Mouse (Mus musculus) layer of hippocampus, postnatal 36 days (tissue): ENCODE measurements at regions not wholly inside any gene's neighbourhood (a gene's known extent, or its start where the extent isn't known, plus 50 kb on each side); places are given as distances from the start of the nearest gene placed in this dataset.
A peak's percentile ranks its signal among the peaks of the same experiment; 100 is the strongest.

ENCODE experiments used
- DNase-seq, 2 experiments: peaks; one replicate each; pipeline ENCODE4 v3.0.0; 2022

DNA sequence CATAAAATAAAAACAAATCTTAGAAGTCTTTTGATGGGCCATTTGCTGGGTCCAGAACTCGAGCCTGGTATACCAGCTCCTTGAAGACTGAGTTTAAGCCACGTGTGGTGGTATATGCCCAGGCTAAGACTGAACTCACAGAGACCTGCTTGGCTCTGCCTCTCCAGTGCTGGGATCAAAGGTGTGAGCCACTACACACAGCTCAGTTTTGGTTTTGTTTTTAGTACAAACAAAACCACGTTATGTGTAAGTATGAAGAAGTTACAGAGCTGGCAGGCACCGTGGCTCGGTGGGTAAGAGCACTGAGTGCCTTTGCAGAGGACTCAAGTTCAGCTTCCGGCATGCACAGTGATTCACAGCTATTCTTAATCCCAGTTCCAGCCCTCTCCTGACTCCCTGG lies 75.6 kb downstream of the Wdr5 start:
- no peak for DNase-seq

DNA sequence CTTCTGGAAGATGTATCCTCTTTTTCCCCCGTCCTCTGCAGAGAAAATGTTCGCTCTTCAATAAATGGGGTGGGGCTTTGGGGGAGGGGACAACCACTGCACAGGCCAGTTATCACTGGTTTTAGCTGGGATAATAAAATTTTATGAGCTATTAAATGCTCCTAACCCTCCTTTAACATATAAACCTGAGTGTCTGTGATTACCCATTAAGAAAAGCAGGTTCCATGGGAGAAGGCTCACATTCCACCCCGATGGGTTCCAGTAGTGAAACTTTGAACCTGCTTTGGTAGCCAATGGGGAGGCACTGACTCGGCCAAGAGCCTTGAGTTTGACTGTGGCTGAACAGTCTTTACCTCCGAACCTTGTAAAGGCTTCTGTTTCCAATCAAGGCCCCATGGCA lies 76.7 kb downstream of the Wdr5 start:
- no peak for DNase-seq

DNA sequence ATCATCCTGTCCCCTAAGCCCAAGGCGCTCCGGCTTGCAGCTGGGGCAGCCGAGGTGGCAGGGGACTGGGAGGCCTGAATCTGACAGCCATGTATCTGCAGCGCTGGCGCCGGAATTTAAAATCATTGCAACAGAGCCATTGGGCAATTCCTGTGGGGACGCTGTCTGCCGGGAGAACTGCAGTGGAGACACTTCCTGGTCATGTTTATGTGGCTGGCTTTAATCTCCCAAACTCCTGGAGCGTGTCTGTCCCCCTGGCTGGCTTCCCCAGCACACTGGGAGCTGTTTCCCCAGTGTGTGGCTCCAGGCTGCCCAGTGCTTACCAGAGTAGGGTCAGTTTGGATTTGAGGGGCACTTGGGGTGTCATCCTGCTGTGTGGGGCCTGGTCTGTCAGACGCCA lies 78.4 kb downstream of the Wdr5 start:
- no peak for DNase-seq

DNA sequence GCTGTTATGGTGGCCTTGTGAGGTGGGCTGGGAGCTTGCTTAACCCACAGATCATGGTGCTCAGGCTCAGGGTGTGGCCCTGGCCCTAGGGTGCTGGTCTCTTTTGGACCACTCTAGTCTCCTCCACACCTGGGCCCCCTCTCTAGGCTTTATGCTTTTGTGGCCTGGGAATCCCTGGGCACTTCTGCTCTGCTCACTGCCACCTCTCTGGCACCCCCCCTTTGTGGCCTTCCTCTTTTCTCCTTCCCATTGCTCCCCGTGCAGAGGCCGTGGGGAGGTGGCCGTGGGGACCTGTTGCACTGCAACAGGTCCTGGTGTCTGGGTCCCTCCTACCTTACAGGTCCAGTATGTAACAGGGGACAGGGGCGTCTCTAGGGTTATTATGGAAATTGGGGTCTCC lies 80.3 kb downstream of the Wdr5 start:
- DNase-seq = no peak

DNA sequence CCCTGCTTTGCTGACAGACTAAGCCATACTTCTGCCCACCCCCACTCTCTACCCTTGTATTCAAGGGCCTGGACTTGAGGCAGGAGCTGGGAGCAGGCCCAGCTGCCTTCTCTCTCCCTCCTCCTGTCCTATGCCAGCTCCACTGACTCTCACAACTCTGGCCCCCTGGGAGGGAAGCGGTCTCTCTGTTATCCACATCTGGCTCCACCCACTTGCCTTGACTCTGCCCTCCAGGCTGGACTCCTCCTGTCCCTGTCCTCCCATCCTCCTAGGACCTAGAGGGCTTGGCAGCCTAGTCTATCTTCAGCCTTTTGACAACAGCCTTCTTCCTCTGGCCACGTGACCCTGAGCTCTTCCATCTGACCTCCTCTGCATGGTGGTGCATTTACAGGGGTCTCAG lies 80.0 kb upstream of the Rxra start:
- DNase-seq = no peak

DNA sequence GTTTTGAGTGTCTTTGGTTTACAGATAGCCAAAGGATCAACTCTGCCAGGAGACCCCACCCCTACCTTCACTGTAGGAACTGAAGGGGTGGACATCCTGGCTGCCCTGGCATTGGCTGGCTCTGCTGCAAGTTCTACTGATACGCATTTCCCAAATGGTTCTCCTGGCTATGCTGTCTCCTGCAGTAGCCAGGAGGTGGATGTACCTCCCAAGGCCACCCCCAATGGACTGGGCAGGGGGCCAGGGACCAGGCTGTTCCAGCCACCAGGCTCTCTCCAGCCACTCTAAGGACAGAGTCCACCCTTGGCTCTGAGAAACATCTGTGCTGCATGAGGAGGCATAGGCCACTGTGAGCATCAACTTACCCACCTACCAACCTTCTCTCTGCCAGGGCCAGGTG lies 79.3 kb upstream of the Rxra start:
- DNase-seq = no peak

DNA sequence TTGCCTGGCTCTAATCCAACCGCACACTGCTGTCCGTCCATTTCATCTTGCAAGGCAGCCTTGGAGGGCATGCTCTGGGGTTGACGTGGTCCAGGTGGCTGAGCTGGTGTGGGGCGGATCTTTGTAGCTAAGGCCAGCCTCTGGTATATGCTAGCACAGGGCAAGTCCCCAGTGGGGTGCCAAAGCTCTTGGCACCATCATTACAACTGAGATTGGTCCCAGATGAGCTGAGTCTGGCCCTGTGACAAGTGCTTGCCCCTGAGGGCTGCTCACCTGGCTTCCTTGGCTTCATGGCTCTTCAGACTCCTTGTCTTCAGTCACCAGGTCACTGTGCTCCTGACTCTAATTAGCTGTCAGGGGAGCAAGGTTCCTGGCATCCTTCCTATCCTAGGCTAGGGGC lies 78.3 kb upstream of the Rxra start:
- no peak for DNase-seq

DNA sequence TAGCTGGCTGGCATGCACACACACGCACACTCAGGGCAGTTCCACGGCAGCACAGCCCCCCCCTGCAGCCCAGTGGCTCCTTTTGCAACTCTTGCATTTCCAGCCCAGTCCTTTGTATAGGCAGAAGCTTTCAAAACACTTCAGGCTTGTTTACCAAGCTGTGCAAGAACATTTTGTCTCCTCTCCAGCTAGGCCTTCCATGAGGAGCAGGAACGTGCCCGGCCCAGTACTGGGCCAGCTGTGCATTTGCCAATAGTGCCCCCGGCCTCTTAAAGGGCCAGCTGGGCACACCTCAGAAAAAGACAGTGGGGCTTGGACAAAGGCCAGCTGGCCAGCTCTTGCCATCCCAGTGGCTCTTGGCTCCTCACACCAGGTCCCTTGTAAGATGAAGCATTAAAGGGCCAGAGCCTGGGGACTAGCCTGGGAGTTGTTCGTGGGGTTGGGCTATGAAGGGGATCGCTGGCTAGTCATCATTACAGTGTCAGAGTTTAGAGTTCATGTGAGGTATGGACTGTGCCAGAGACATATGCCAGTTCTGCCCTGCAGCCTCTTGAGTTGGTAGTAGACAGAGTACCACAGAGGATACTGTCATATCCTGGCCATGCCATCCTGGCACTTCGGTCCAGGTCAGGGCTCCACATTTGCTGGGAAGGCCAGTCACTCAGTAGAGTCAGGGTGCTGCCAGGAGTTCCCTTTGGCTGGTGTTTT lies 77.0 kb upstream of the Rxra start:
- peak; percentile 64 to 76 for DNase-seq

DNA sequence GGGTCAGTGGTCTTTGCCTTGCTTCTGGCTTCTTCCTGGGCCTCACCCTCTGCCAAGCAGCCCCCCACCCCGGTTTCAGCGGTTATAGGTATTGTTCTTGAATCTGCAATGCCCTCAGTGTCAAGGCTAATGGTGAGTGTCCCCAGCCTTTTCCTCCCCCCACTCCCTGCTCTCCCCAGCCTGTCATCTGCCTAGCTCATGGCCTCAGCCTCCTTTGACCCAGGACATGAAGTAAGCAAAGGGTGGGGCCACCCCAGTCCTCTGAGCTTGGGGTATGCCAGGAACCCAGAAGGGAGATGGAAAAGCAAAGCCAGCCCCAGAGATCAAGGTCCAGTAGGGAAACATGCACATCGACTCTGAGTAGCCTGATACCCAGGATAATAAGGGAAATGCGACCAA lies 76.5 kb upstream of the Rxra start:
- no peak for DNase-seq

DNA sequence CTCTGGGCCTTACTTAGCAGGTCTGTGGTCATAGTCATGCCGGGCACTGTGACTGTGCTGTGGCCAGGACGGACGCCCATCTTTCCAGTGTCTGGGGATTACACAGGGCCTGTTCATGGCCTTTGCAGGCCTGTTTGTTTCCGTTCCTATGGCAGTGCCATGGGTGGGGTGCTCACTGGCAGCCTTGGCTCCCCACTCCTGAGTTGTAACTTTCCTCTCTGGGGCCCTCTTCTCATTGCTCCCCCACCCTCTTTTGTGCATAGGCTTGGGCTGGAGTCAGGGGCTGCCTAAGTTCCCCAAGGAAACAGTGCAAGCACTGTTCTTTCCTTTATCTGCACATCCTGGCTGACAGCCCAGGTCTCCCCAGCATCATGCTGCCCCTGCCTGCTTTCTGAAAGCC lies 72.9 kb upstream of the Rxra start:
- no peak for DNase-seq

DNA sequence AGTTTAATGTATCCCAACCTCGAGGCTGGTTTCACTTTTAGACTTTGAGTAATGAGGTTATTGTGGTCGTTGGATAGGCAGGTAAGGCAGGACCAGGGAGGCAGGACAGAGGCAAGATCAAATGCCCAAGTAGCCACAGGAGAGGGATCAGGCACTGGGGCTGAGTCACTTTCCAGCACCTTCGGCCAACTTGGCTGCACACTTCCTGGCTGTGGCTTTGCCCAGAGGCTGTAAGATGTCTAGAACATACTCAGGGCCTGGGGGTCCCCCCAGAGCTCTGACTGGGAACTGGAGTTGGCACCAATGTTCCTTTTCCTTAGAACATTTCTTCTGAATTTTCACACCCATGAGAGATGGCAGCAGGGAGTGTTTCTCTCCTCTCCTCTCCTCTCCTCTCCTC lies 71.7 kb upstream of the Rxra start:
- no peak for DNase-seq

DNA sequence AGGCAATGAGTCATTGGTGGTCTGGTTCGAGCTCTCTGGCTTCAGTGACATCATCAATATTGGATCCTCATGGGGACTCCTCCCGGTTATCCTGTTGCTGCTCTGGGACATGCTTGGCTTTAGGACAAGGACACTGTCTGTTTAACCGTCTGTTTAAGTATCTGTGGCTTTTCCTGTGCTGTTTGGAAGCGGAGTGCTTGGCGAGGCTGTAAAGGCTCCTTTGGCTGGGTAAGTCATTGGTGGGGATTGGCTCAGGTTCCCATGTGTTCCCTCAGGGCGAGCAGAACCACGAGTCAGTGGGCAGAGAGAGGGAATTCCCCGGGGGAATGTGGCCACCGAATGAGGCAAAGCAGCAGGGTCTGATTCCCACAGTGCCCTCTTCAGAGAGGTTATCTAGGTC lies 69.4 kb upstream of the Rxra start:
- no peak for DNase-seq

DNA sequence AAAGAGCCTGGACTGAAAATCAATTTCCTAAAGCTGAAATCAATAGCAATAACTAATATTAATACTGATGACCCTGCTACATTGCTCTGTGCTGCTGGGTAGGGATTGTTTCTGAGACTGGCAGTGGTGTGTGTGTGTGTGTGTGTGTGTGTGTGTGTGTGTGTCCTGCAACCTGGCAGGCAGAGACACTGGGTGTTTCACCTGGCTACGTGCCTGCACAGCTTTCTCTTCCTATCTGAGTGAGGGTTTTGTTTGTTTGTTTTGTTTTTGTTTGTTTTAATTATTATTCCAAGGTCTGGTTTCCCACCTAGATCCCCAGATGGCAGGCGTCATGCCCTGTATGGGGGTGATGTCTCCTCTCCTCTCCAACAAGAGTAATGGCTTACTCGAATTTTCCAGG lies 54.5 kb upstream of the Rxra start:
- DNase-seq = no peak

DNA sequence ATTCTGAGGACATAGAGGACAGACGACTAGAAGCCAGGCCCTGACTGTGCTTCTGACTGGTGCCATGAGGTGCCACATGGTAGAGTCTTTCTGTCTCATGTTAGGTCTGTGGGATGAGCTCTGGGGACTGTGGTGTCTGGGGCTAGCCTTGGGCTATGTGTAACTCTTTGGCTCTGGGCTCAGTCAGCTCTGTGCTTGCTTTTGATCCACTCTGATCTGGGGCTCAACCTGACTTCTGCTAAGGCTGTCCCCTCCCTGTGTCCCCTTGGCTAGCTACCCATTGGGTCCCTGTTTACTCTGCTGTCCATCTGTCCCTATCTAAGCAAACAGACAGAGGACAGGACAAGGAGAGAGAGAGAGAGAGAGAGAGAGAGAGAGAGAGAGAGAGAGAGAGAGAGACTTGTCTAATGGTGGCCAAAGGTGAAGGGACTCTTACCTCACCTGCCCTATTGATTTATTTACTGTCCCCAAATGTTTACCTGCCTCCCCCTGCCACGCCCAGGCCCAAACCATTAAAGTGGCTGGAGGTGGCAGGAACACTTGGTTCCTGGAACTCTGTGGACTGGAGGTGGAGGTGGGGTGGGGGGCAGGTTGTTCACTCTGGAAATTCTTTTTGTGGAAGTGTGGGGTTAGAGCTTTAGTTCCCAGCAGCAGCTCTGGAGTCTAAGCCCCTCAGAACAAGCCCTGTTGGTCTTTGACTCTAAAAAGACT lies 51.4 kb upstream of the Rxra start:
- no peak for DNase-seq
